Mouse (Mus musculus) G1E-ER4 (cell line): ENCODE measurements around the gene Sh3pxd2a. TPM values are rescaled to one million over a fixed set of nuclear protein-coding genes. Genes with fewer than 3 reads are reported as not detected.

Experiments used
- GATA1 ChIP-seq: IDR thresholded peaks from one replicate; pipeline ENCODE4 v1.8.0; 2012; ENCODE audit warnings: low read length, inconsistent platforms
- polyA plus RNA-seq: library from polyadenylated mRNA; stranded (reverse); fragments of >175 nt; gene quantifications from 2 replicates; pipeline ENCODE4 v1.2.3, GENCODE M21; 2012

The Sh3pxd2a gene
- polyA plus RNA-seq, 1 experiment, result not detected

DNA sequence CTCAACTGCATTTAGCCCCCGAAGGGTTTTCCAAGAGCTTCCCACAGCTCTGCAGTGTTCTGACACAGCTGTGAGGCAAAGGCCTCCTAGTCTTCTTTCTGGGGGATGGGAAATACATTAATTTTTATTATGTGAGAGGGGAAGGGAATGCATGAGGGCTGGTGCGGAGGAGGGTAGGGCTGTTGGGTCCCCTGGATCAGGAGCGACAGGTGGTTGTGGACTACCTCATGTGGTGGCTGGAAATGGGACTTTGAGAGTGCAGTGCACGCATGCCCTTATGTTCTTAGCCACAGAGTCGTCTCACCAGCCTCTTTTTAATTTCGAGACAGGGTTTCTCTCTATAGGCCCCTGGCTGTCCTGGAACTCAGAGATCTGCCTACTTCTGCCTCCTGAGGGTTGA lies 33.5 kb upstream of the Sh3pxd2a start:
- TF ChIP-seq GATA1, result no peak

DNA sequence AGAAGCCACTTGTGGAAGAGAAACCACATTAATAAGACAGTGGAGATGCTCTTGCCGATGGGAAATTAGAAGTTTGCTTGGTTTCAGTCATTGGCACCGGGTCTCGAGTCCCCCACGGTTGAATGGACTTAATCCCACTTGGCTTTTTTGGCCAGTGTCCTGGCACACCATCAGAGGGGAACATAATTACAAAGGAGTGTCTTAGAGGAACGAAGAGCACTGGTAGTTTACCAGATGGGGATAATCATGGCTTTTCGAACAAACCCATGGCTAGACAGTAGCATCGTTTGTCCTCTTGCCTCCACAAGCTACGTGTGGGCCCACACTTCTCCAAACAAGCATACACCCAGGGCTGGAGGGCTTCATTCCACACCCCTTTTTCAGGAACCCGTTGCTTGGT lies 33.1 kb upstream of the Sh3pxd2a start:
- no peak for TF ChIP-seq GATA1

DNA sequence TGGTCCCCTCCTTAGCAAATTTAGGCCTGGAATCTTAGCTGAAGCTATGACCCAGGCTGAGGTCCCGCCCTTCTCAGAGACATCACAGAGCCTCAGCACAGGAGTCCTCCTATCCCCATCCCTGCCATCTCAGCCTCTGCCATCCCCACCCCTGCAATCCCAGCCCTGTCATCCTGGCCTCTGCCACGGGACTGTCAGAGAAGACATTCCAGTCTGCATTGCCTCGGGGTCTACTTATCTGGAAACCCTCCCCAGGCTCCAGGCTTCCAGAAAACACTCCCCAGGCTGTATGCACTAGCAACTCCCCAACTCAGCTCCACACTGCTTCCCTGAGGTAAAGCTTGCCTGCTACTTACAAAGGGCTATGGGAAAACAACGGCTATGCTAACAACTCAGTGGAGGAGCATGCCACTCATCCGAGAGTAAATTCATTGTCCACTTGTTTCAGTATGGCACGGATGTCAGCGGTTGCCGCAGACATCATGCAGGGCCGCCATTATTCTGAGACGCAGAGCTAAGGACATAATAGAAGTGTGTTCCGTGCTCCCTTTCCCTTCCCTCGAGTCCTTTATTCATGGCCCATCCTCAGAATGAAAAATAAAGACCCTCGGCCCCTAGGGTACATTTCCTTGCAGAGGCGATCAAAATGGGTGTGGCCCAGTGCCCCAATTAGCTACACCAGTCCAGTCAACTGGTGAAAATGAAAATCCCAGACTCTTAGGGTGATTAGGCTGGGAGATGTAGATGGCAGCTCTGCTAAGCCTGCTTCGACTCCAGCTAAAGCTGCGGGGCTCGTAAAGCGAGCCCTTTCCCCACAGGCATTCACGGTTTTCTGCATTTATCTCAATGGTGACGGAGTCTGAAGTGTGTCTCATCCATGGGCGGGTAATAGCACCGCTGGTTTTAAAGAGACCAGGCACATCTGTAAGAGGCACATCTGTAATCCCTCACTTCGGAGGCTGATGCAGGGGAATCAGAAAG lies 29.1 kb upstream of the Sh3pxd2a start:
- TF ChIP-seq GATA1, result no peak

DNA sequence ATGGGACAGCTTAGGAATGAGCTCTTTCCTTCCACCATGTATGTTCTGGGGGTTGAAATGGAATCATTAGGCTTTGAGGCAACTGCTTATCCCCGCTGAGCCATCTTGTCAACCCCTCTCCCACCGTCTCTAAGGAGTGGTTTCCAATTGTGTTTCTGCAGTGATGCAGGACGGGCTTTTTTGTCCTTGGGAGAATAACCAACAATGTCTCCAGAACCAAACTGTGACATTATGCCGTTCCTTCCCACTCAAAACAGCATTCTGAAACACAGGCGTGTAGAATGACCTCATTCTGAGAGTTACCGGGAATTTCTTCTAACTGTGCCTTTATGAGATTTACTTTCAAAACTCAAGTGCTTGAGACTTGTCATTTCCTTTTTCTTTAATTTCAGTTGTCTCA lies 28.2 kb upstream of the Sh3pxd2a start:
- no peak for TF ChIP-seq GATA1

DNA sequence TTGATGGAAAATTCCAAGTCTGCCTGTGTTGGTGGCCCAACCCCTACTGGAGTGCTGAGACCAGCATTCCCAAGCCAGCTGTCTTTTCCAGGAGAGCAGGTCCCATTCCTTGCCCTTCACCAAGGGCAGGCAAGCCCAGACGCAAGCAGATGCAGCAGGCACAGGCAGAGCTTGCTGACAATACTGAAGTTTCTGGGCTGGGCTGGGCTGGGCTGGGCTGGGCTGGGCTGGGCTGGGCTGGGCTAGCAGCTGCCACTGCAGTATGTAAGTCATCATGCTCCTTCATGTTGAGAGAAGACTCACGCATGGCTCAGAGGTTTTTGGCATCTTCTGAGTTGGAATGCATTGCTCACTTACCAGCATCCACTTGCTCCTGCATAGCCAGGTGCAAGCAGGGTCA lies 27.7 kb upstream of the Sh3pxd2a start:
- no peak for TF ChIP-seq GATA1

DNA sequence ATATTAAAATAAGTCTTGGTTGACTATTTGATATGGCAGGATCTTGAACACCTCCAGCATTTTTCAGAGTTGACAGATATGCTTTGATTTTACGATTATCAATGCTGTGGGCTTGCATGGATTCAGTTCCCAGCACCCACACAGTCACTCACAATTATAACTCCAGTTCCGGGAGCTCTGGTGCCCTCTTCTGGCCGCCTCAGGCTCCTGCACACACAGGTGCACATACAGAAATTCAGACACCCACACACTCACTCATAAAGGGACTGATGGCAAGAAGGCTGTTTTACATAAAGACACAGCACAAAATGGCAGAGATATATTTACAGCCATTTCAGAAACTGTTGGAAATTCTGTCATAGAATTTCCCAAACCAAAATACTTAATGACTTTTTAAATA lies 25.0 kb upstream of the Sh3pxd2a start:
- TF ChIP-seq GATA1, result no peak

DNA sequence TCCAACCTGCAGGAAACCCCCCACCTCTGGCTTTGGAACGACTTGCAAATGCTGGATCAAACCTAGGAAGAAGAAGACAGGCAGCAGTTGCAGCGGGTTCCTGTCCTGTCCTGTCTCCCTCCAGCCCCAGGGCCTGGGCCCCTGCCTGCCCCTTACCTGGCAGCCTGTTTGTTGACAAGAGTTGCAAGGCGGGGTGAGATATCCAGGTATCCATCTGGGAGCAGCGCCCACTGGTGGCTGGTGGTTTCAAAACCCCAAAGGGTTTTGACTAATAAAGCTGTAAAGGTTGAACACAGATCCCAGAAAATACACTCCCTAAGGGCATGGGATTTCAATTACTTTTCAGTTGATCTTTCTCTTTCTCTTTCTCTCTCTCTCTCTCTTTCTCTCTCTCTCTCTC lies 24.0 kb upstream of the Sh3pxd2a start:
- no peak for TF ChIP-seq GATA1

DNA sequence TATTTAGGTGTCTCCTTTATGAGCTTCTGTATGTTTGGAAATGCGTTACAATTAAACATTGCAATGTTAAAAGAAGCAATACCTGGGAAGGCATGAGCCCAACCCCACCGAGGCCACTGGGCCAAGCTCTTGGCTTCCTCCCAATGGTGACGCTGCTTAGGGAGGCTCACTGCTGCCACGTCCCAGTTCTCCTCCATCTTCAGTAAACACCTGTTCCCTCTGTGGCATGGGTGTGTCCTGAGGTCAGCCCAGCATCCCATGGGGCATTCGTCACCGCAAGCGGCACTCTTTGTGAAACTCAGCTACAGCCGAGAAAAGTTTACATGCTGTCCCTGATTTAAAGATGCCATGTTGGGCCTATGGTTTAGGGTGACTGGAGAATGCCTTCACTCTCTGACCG lies 23.4 kb upstream of the Sh3pxd2a start:
- no peak for TF ChIP-seq GATA1

DNA sequence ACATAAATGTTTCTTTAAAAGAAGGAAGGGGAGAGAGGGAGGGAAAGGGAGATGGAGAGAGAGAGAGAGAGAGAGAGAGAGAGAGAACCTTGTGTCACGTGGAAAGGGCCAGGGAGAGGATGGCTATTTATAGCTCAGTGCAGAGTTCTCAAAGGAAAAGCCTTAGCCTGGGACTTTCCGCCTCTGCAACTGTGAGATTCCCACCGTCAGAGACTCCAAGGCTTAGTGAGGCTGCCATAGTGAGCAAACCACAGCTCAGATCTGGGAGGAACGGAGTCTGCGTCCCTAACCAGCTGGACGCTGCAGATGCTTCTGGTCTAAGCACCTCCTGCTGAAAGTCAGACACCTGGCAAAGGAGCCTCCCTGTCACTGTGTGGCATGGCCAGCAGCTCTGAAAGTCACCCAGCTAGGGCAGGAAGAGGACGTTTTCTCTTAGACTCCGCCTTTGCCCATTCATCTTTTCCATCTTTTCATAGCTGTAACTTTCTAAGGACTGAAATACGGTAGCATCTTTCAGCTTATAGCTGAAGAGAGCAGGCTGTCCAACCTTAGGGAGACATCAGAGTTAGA lies 21.9 kb upstream of the Sh3pxd2a start:
- no peak for TF ChIP-seq GATA1

DNA sequence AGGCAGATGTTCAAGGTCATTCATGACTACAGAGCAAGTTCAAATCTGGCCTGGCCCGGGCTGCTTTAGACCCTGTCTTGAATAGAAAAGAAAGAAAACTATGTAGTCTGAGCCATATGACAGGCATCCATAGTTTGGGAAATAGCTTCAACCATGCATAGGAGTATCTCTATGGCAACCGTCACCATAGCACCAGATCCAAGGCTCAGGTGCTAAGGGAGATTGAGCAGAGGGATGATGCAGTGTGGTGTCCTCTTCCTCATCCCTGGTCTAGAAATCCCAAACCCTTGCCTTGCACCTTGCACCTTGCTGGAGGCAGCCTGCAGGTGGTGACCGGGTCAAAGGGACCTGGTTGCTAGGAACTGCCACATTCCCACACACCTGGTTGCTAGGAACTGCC lies 19.9 kb upstream of the Sh3pxd2a start:
- TF ChIP-seq GATA1, result no peak

DNA sequence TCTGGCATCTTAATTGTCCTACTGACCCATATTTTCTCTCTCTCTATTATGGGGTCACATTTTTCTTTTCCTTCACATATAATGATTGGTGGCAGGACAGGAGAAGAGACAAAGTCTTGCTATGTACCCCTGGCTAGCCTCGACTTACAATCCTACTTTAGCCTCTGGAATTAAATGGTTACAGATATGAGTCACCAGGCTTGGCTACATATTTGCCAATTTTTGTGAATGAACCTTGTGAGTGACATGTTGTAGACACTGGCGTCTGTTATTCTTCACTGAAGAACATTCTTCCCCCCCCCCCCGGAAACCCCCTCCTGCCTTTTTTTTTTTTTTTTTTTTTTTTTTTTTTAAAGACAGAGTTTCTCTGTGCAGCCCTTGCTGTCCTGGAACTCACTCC lies 19.1 kb upstream of the Sh3pxd2a start:
- no peak for TF ChIP-seq GATA1

DNA sequence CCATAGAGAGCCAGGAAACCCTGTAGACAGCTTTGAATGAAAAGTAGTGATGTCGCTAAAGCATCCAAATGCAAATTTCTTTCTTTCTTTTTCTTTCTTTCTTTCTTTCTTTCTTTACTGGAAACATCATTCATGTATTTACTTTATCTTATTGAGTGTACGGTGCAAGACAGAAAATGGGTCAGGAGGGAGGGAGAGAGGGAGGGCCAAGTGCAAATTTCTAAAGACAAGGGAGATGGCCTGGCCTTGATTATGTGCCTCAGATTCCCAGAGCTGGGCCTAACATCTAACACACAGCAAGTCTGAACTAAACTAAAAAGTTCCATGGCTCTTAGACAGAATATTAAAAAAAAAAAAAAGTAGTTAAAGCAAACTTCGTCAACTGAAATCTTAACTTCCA lies 9.3 kb upstream of the Sh3pxd2a start:
- no peak for TF ChIP-seq GATA1

DNA sequence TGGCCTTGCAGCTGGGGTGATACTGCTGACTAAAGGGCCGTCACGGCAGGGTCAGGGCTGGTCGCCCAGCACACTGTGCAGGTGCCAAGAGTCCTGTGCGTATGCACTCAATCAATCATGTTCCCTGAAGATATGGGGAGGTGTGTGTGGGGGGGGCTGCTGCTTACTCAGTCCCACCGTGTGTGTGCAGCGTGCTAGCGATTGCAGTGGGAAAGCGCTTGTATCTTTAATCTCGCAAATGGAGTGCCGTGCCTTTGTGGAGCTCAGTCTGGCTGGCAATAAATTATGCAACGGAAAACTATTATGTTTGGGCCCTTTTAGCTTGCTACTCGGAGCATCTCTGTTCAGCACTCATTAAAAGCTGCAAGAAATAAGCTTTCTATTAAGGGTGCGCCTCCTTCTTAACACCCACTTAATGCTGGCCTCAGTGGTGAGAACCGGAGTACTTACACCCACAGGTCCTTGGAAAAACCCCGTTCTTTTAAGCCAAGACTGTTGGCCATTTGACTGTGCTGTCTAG lies 8.7 kb upstream of the Sh3pxd2a start:
- no peak for TF ChIP-seq GATA1

DNA sequence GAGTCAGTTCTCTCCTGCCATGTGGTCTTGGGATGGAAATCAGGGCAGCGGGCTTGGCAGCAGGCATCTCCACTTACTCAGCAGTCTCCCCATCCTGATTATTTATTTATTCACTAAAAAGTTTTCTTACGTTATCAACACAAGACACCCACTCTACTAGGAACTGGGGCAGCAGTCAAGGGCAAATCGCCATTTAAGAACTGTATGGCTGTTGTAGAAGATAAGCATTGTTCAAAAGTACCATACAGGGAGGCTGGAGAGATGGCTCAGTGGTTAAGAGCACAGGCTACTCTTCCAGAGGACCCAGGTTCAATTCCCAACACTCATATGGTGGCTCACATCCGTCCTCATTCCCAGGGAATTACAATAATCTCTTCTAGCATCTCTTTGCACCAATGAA lies 7.6 kb upstream of the Sh3pxd2a start:
- TF ChIP-seq GATA1, result no peak

DNA sequence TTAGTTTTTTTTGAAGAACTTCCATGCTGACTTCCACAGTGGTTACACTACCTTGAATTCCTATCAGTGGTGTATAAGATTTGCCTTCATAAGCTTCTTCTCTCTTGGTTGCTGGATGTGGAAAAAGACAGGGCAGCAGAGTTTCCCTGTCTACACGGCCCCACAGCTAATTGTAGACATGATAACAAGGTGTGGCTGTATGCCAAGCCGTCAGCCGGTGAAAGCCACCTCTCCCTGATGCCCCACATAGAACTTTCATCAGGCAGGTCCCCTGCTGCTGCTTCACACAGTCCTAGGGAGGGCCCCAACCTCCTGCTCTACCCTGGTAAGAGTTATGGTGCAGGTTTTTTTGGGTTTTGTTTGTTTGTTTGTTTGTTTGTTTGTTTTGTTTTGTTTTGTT lies 4.5 kb upstream of the Sh3pxd2a start:
- no peak for TF ChIP-seq GATA1

DNA sequence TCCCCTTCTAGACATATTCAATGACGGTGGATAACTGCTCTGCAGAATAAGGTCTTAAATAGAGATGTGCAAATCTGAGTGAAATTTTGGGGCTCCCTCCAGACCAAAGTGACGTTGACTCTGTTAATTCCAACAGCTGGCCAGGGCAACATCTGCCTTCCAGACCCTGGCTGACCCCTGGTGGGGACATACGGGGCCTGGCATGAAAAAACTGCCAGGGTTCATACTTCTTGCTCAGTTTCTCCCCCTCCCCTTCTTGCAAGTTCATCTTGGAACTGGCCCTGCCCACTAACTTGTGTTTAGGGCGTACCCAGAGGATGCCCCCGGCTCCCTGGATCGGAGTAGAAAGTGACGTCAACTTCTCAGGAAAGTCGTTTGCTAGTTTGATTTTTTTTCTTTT lies 2.6 kb upstream of the Sh3pxd2a start:
- no peak for TF ChIP-seq GATA1

DNA sequence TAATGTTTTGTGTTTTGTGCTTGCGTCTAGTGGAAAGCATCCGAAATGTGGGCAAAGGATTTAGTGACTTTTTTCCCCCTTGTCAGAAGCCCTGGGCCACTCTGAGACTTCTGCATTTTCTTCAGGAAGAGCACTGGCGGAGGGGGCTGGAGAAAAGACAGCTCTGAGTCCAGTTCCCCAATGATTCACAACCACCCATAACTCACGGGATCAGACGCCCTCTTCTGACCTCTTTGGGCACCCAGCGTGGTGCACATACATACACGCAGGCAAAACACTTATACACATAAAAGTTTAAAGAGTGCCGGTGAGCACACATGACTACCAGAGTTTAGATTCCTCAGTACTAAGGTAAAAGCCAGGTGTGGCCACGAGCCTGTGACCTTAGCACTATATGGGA lies 1.3 kb upstream of the Sh3pxd2a start:
- TF ChIP-seq GATA1, result no peak
